Mouse (Mus musculus): ENCODE data around the gene Uhmk1. TPM values are rescaled to one million over a fixed set of nuclear protein-coding genes. Genes with fewer than 3 reads are reported as not detected.

Gene Uhmk1
- polyA plus RNA-seq, 1 experiment: 4.5 TPM

GRCm38 (mm10) chr1:170218091-170218884 lies 3.1 kb upstream of the Uhmk1 start:
- TF ChIP-seq CTCF (IDR thresholded peaks at IDR 0.05; ENCODE audit: control insufficient read depth, insufficient read depth, insufficient replicate concordance, low read depth, low read length): no peak
- no peak for TF ChIP-seq POLR2A (IDR thresholded peaks at IDR 0.05; ENCODE audit: control insufficient read depth, low read depth, low read length)
- Histone ChIP-seq H3K27ac (ENCODE audit: control insufficient read depth, insufficient read depth, low read depth, low read length) (no peak overlapping the region), H3K4me3 (ENCODE audit: control insufficient read depth, low read depth, low read length) (no peak overlapping the region), H3K27me3 (ENCODE audit: control insufficient read depth, insufficient read depth, low read length) (no peaks in the 10 kb centered on the region), H3K36me3 (ENCODE audit: control insufficient read depth, insufficient read depth, low read length) (no peaks in the 10 kb centered on the region), H3K4me1 (ENCODE audit: control insufficient read depth, insufficient read depth, low read length) (no peaks in the 10 kb centered on the region)

- Histone ChIP-seq H3K27me3 (ENCODE audit: control insufficient read depth, insufficient read depth, low read length) (no peaks in the 10 kb centered on the region), H3K4me1 (ENCODE audit: control insufficient read depth, insufficient read depth, low read length) (no peaks in the 10 kb centered on the region), H3K36me3 (ENCODE audit: control insufficient read depth, insufficient read depth, low read length) (no peaks in the 10 kb centered on the region), H3K4me3 (ENCODE audit: control insufficient read depth, low read depth, low read length) (no peak overlapping the region), H3K27ac (ENCODE audit: control insufficient read depth, insufficient read depth, low read depth, low read length) (no peak overlapping the region)
- no peak for TF ChIP-seq CTCF (IDR thresholded peaks at IDR 0.05; ENCODE audit: control insufficient read depth, insufficient read depth, insufficient replicate concordance, low read depth, low read length)
- no peak for TF ChIP-seq POLR2A (IDR thresholded peaks at IDR 0.05; ENCODE audit: control insufficient read depth, low read depth, low read length)
These were observed 393 bp upstream of the Uhmk1 start for GRCm38 (mm10) chr1:170215590-170215989.

DNA sequence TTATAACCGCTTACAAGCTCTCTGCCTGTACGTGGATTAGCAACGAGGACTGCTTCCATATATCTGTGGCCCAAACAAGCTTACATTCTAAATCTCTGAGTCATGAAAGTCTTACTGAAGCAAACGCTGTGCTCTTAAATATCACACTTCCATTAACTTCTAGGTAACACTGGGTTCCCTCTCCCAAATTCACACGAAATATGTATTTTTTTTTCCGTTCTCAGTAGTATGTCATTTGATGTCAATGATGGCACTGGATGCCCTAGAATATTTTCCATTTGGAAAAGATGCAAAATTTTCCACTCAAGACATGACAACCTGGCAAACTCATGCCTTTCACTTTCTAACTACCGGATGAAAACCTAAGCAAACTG lies 827 bp downstream of the Uhmk1 start:
- Histone ChIP-seq H3K36me3 (ENCODE audit: control insufficient read depth, insufficient read depth, low read length) (no peaks in the 10 kb centered on the region), H3K27ac (ENCODE audit: control insufficient read depth, insufficient read depth, low read depth, low read length) (no peak overlapping the region), H3K27me3 (ENCODE audit: control insufficient read depth, insufficient read depth, low read length) (no peaks in the 10 kb centered on the region), H3K4me1 (ENCODE audit: control insufficient read depth, insufficient read depth, low read length) (no peaks in the 10 kb centered on the region), H3K4me3 (ENCODE audit: control insufficient read depth, low read depth, low read length) (peak overlapping the region; percentile 94)
- TF ChIP-seq CTCF (IDR thresholded peaks at IDR 0.05; ENCODE audit: control insufficient read depth, insufficient read depth, insufficient replicate concordance, low read depth, low read length) (no peak), POLR2A (IDR thresholded peaks at IDR 0.05; ENCODE audit: control insufficient read depth, low read depth, low read length) (no peak)

GRCm38 (mm10) chr1:170213181-170213879 lies 1.9 kb downstream of the Uhmk1 start:
- no peak overlapping the region for H3K27ac ChIP-seq (ENCODE audit: control insufficient read depth, insufficient read depth, low read depth, low read length)
- no peak overlapping the region for H3K4me3 ChIP-seq (ENCODE audit: control insufficient read depth, low read depth, low read length)
- H3K27me3 ChIP-seq (ENCODE audit: control insufficient read depth, insufficient read depth, low read length): no peaks in the 10 kb centered on the region
- no peaks in the 10 kb centered on the region for H3K4me1 ChIP-seq (ENCODE audit: control insufficient read depth, insufficient read depth, low read length)
- H3K36me3 ChIP-seq (ENCODE audit: control insufficient read depth, insufficient read depth, low read length): no peaks in the 10 kb centered on the region
- TF ChIP-seq CTCF (IDR thresholded peaks at IDR 0.05; ENCODE audit: control insufficient read depth, insufficient read depth, insufficient replicate concordance, low read depth, low read length) (no peak), POLR2A (IDR thresholded peaks at IDR 0.05; ENCODE audit: control insufficient read depth, low read depth, low read length) (no peak)

- peaks cover 3% of the 10 kb centered on the region for H3K36me3 ChIP-seq (ENCODE audit: control insufficient read depth, insufficient read depth, low read length)
- TF ChIP-seq POLR2A (IDR thresholded peaks at IDR 0.05; ENCODE audit: control insufficient read depth, low read depth, low read length): no peak
- TF ChIP-seq CTCF (IDR thresholded peaks at IDR 0.05; ENCODE audit: control insufficient read depth, insufficient read depth, insufficient replicate concordance, low read depth, low read length): no peak
- no peak overlapping the region for H3K4me3 ChIP-seq (ENCODE audit: control insufficient read depth, low read depth, low read length)
These were observed 8.8 kb downstream of the Uhmk1 start for GRCm38 (mm10) chr1:170206395-170206794.

DNA sequence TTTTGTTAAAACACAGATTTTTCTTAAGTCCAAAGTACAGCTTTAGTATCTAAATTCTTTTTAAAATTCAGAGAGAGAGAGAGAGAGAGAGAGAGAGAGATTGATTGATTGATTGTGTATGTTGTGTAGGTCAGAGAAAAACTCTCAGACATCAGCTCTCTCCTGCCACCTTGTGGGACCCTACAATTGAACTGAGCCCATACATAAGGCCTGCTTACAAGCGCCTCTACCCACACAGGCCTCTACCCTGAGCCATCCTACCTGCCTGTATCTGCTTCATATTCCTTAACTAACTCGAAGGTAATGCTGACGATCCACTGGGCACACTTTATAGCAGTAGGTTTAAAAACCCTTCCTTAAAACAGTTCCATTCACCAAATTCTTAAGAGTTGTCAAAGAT lies 14.8 kb downstream of the Uhmk1 start:
- TF ChIP-seq POLR2A (IDR thresholded peaks at IDR 0.05; ENCODE audit: control insufficient read depth, low read depth, low read length) (no peak), CTCF (IDR thresholded peaks at IDR 0.05; ENCODE audit: control insufficient read depth, insufficient read depth, insufficient replicate concordance, low read depth, low read length) (no peak)
- Histone ChIP-seq H3K27me3 (ENCODE audit: control insufficient read depth, insufficient read depth, low read length) (no peaks in the 10 kb centered on the region), H3K27ac (ENCODE audit: control insufficient read depth, insufficient read depth, low read depth, low read length) (no peak overlapping the region), H3K36me3 (ENCODE audit: control insufficient read depth, insufficient read depth, low read length) (no peaks in the 10 kb centered on the region; the same call in 1 of the 2 replicates), H3K4me1 (ENCODE audit: control insufficient read depth, insufficient read depth, low read length) (no peaks in the 10 kb centered on the region), H3K4me3 (ENCODE audit: control insufficient read depth, low read depth, low read length) (no peak overlapping the region)

More at GRCm38 (mm10) chr1:170206395-170206794, 8.8 kb downstream of the Uhmk1 start:
- Histone ChIP-seq H3K27ac (ENCODE audit: control insufficient read depth, insufficient read depth, low read depth, low read length) (no peak overlapping the region), H3K4me1 (ENCODE audit: control insufficient read depth, insufficient read depth, low read length) (no peaks in the 10 kb centered on the region), H3K27me3 (ENCODE audit: control insufficient read depth, insufficient read depth, low read length) (no peaks in the 10 kb centered on the region)

GRCm38 (mm10) chr1:170196211-170196610 lies 19.0 kb downstream of the Uhmk1 start:
- Histone ChIP-seq H3K27me3 (ENCODE audit: control insufficient read depth, insufficient read depth, low read length) (no peaks in the 10 kb centered on the region), H3K36me3 (ENCODE audit: control insufficient read depth, insufficient read depth, low read length) (peaks cover 3% of the 10 kb centered on the region), H3K27ac (ENCODE audit: control insufficient read depth, insufficient read depth, low read depth, low read length) (no peak overlapping the region), H3K4me3 (ENCODE audit: control insufficient read depth, low read depth, low read length) (no peak overlapping the region), H3K4me1 (ENCODE audit: control insufficient read depth, insufficient read depth, low read length) (no peaks in the 10 kb centered on the region)
- no peak for TF ChIP-seq CTCF (IDR thresholded peaks at IDR 0.05; ENCODE audit: control insufficient read depth, insufficient read depth, insufficient replicate concordance, low read depth, low read length)
